Mouse (Mus musculus) heart, postnatal 0 days (tissue): Measurements from ENCODE around the gene Slc7a7.

Source experiments
- CTCF ChIP-seq: IDR thresholded peaks from 2 replicates; pipeline ENCODE4 v1.5.1; 2016; ENCODE audit warnings: antibody characterized with exemption, control low read depth, low read depth
- EP300 ChIP-seq: IDR thresholded peaks from 2 replicates; pipeline ENCODE4 v1.6.1; 2016; ENCODE audit warnings: antibody characterized with exemption, low read depth

DNA sequence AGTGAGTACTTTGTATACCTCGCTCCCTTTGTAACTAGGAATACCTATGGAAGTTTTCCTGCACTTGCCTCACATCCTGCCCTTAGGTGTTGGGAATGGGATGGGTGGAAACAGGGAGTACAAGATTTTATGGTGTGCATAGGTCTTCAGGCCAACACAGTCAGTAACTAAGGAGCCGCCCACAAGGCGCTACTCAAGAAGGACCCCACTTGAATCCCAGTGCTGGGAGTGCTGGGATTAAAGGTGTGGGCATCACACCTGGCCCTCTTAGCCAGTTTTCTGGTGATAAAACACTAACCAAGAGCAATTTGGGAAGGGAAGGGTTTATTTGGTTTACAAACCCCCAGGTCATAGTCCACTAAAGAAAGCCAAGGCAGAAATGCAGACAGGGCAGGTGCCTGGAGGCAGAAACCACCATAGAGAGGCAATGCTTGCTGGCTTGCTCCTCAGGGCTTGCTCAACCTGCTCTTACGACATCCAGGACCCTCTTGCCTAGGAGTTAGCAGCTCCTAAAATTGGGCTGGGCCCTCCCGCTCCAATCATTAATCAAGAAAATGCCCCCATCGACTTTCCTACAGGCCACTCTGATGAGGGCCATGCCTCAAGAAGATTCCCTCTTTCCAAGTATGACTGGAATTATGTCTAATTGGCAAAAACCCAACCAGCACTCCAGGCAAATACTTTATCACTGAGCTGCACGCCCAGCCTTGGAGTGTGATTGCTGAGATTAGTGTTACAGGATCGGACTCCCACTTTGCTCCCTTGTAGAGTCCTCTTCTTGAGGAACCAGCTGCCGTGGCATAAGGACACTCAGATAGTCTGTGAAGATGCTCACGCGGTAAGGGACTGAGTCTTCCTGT lies 37.3 kb upstream of the Slc7a7 start:
- no peak for TF ChIP-seq CTCF
- no peak for TF ChIP-seq EP300
